Mouse (Mus musculus): Measurements from ENCODE around the gene Nat8f4.
"Not testable (repeated sequence)": the region's sequence is repeated elsewhere in the genome, so short reads cannot be mapped to it uniquely, and the experiment has no call there.

DNA sequence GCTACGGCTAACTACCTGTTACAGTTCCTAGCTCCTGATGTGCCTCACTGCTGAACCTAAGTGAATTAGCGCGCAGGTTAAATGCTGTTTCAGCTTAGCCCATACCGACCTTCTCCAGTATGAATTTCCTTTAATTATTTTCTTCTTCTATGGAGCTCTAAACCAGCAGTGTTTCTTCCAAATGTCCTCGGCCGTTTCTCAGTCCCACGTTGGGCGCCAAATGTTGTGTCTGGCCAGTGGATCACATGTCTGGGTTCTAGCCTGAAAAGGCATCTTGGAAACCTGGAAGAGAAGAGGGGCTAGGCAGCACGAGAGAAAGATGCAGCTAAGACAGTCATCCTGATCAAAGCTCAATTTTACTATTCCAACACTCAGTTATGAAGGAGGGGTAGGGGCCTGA lies 21.4 kb downstream of the Nat8f4 start:
- TF ChIP-seq CTCF (IDR thresholded peaks at IDR 0.05; ENCODE audit: borderline replicate concordance, extremely low read depth, insufficient read depth, insufficient read length); POLR2A (IDR thresholded peaks at IDR 0.05; ENCODE audit: borderline replicate concordance, extremely low read depth, insufficient read depth, insufficient read length, poor library complexity, severe bottlenecking): not testable (repeated sequence)

Measured in brain, embryonic 14.5 days (tissue).